Mouse (Mus musculus): Measurements from ENCODE around the gene Plvap.
"Not testable (repeated sequence)": the region's sequence is repeated elsewhere in the genome, so short reads cannot be mapped to it uniquely, and the experiment has no call there.

Plvap gene

GRCm38 (mm10) chr8:71511644-71512043, at the start of gene Plvap:
Gene Plvap, minus strand, starts transcription at chr8:71511752.
- DNase-seq, result no peak

- DNase-seq, result no peak
Observed at GRCm38 (mm10) chr8:71560765-71561164, 49.2 kb upstream of the Plvap start.

- DNase-seq, result no peak
Observed at GRCm38 (mm10) chr8:71560071-71560470, 48.5 kb upstream of the Plvap start.

- DNase-seq, result peak; percentile 64 to 72
Observed at GRCm38 (mm10) chr8:71558958-71559690, 47.6 kb upstream of the Plvap start.

GRCm38 (mm10) chr8:71558071-71558957, 46.8 kb upstream of the Plvap start, which contains the start of gene Tmem221:
Gene Tmem221, minus strand, starts transcription at chr8:71558871.
- peak in 1 of 2 experiments; percentile 22 for DNase-seq

- DNase-seq, result no peak
Observed at GRCm38 (mm10) chr8:71554644-71555043, 43.1 kb upstream of the Plvap start.

GRCm38 (mm10) chr8:71554001-71554400, 42.4 kb upstream of the Plvap start:
- DNase-seq, result no peak

GRCm38 (mm10) chr8:71552770-71553169, 41.2 kb upstream of the Plvap start:
- no peak for DNase-seq

- no peak for DNase-seq
Observed at GRCm38 (mm10) chr8:71550754-71551153, 39.2 kb upstream of the Plvap start.

GRCm38 (mm10) chr8:71547590-71547989, 36.0 kb upstream of the Plvap start:
- no peak for DNase-seq

GRCm38 (mm10) chr8:71545053-71545452, 33.5 kb upstream of the Plvap start:
- DNase-seq, result no peak

GRCm38 (mm10) chr8:71543755-71544154, 32.2 kb upstream of the Plvap start:
- no peak for DNase-seq

- DNase-seq, result peak; percentile 93 to 94
Observed at GRCm38 (mm10) chr8:71542632-71543343, 31.2 kb upstream of the Plvap start, which contains the start of gene Mvb12a. Gene Mvb12a, plus strand, starts transcription at chr8:71542922.

GRCm38 (mm10) chr8:71537028-71537867, 25.7 kb upstream of the Plvap start, which contains the start of gene Bst2:
Gene Bst2, minus strand, starts transcription at chr8:71537456.
- peak; percentile 76 to 89 for DNase-seq

- DNase-seq, result no peak
Observed at GRCm38 (mm10) chr8:71535663-71536062, 24.1 kb upstream of the Plvap start.

GRCm38 (mm10) chr8:71534263-71534810, 22.8 kb upstream of the Plvap start:
- DNase-seq, result no peak

- not testable (repeated sequence) for DNase-seq
Observed at GRCm38 (mm10) chr8:71530735-71531467, 19.3 kb upstream of the Plvap start.

GRCm38 (mm10) chr8:71528362-71529073, 17.0 kb upstream of the Plvap start:
- DNase-seq, result no peak

GRCm38 (mm10) chr8:71527162-71527870, 15.8 kb upstream of the Plvap start:
- no peak for DNase-seq

- DNase-seq, result no peak
Observed at GRCm38 (mm10) chr8:71526272-71526671, 14.7 kb upstream of the Plvap start.
